Mouse (Mus musculus) lung, postnatal 0 days (tissue): ENCODE measurements around the gene Brd7.
A peak's percentile ranks its signal among the peaks of the same experiment; 100 is the strongest.

ENCODE experiments used
- CTCF ChIP-seq: IDR thresholded peaks from 2 replicates; pipeline ENCODE4 v1.5.1; 2016; ENCODE audit warnings: antibody characterized with exemption, mild to moderate bottlenecking
- EP300 ChIP-seq: IDR thresholded peaks from 2 replicates; pipeline ENCODE4 v1.6.1; 2016; ENCODE audit warnings: antibody characterized with exemption, mild to moderate bottlenecking, control low read depth

- TF ChIP-seq CTCF (peak; percentile 47), EP300 (no peak)
Measured at GRCm38 (mm10) chr8:88383164-88383556, 21.2 kb upstream of the Brd7 start.
